Mouse (Mus musculus) cerebellum, adult 8-10 months (tissue): ENCODE results near the gene Rbm41.

Experiments used
- DNase-seq: peaks from one replicate; pipeline ENCODE4 v3.0.0; 2022

Rbm41 gene

DNA sequence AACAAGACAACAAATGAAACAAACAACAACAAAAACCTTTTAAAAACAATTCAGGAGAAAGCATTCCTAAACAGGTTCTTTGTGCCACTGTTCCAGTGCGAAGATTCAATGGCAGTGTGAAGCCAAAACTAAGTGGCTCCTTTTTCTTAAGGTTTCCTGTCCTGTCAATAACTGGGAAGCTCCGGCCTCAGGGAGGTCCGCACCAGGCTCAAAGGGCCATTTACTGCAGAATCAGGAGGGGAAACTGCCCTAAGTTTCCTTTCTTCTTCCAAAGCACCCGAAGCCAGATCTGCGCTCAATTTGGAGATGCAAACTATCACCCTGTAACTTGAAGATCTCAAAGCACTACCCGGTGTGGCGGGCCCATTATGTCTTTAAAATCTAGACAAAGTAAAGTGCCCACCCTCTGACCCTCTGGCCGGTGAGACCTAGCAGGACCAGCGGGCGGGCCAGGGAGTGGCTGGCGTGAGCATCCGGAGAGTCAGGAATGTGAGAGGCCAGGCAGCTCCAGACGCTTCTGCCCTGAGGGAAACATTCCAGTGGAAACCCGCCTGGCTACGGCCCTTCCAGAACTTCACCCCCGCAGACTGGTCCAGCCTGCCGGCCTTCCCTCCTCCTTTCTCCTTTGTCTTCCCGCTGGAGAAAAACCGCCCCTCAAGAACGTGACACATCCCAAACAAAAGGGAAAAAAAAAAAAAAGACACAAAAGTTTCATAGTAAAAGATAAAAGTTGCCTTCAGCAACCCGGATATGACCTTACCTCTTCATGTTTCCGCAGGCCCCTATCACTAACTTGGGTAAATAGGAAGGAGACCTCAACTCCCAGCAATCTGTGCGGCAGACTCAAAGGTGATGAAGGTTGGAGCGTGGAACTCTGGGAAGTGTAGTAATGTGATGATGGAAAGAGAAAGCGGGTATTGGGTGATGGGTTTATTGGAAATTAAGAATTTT, at the start of gene Rbm41:
Gene Rbm41 (minus strand): TSS at position 856 of the 951 bp plus-strand sequence.
- DNase-seq, result peak; percentile 29

DNA sequence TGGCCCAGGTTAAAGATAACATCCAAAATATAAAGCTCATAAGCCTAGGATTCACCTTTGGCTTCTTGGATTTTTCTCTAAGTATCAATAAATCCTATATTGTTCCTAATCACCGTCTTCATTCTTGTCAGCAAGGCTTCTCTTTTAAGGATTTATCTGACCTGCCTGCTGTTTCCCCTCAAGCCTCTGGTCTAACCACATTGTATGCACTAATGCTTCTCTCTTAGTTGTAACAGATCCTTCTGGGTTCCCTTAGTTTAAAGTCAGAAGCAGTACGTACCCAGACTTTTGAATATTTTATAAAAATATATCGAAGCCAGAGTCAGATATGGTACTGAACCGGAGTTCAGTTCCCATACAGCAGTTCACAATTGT, 283 bp upstream of the Rbm41 start:
- DNase-seq, result no peak

DNA sequence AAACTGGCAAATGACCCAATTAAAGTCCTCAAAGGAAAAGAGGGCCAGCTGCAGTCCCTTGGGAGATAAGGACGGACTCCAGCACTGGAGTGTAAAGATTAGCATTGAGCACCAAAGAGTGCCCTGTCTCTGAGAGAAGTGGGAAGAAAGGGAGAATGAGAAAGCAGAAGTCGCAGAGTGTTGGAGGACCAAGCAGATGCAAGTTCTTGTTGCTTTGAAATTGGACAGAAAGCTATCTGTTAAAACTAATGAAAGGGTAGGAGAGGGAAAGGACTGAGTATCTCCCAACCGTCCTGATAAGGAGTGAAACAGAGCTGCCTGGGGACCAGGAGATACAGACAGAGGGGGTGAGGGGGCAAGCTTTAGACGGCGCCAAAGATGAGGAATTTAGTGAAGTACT, 16.3 kb downstream of the Rbm41 start:
- DNase-seq, result no peak

DNA sequence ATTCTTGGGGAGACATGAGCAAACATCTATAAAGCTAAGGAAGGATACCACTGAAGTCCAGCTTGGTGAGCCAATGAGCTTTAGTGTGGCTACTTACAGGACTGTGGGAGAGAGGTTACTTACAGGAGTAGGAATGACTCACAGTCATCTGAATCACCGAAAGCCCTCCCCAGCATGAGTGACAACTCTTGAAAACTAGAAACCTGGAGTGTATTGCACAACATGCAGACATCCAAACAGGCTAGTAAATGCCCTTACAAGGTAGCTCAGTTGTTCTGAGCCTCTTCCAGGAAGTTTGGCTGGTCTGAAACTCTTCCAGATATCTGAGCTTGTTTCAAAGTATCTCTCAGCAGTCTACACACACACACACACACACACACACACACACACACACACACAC, 64.9 kb downstream of the Rbm41 start:
- no peak for DNase-seq

DNA sequence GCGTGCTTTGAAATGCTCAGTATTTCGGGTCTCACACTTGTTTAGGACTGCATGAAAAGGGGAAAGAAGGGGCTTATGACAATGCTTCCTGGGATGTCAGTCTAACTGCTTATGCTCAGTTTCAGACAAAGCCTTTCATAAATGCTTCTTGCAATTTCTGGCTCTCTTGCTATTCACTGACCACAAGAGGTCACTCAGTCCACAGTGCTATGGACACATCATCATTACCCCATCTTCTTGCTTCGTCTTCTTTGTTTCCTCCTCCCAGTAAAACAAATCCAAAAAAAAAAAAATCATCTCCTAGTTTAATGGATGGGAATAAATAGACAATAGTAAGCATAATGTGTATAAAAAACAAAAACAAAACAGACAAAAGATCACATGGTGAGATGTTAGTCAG, 65.9 kb downstream of the Rbm41 start:
- DNase-seq, result no peak

DNA sequence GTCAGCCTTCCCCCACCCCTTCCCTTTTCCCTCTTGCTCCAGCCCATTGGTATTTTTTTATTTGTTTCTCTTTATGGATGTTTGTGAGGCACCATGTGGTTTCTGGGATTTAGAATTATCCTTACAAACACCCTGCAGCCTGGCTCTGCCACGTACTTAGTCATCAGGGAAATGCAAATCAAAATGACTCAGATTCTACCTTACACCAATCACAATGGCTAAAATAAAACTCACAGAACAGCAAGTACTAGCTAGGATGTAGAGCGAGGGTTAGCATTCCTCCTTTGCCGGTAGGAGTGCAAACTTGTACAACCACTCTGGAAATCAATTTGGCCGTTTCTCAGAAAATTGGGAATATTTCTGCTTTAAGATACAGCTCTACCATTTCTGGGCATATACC, 77.8 kb downstream of the Rbm41 start:
- no peak for DNase-seq

DNA sequence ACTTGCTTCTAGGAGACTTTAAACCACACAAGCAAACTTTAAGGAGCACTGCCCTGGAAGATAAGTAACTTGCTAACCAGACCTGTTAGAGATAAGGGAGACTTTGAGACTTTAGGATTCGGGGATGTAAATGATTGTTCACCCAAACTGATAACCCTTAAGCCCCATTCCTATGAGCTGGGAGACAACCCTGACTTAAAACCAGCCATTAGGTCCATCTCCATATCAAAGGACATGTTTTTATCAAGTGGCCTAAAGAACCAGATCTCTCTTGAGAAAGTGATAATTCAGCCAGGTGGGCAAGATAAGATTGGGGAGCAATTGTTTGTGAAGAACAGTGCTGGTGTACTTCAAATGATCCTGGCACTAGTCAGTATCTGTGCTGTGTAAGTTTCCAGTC, 107.0 kb downstream of the Rbm41 start:
- DNase-seq, result no peak

DNA sequence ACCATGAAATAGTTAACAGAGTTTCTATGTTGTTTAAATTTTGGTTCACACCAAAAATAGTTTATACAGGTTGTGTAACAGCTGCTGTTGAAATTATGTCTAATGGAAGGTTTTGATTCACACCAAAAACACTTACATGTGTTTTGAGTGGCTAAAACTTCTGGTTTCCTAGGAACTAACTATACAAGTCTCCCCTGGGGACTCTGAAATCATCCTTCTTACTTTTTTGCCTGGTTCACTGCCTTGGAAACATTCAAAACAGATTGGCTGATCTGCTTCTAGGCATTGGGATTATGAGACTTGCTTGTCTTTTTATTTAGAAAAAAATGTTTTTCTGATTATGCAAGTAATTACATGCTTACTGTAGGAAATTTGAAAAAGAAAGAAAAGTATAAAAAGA, 115.2 kb downstream of the Rbm41 start:
- no peak for DNase-seq

DNA sequence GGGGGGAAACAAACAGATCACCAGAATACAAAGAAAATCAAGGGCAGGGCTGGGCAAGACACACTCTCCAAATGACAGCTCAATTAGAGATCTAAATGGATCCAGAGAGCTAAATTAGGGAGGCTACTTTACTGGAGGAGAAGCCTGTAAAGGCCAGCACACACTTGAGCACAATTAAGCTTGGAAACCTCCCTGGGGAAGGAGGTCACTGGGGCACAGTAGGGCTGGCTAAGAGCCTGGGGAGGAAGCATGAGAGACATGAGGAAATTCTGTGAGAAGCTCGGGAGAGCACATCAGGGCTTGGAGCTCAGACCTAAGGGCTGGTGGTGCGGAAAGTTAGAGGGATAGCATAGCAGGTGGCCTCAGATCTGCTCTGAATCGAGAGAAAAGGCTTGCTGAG, 120.5 kb downstream of the Rbm41 start:
- DNase-seq, result no peak

DNA sequence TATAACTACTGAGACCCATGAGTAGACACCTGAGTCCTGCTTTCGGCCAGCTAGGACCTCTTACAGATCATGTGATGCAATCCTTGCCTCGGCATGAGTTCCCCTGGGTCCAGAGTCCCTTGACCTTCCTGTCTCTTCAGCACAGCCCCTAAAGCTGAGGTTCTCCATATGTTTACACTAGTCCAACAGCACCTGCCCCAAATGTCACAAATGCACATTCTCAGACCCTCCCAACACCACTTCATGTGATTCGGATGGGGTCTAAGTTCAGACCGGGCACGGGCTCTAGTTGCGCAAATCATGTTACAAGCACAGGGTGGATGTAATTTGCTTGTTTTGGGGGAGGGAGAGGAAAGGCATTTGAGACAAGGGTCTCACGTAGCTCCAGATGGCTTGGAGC, 121.3 kb downstream of the Rbm41 start:
- DNase-seq, result no peak

DNA sequence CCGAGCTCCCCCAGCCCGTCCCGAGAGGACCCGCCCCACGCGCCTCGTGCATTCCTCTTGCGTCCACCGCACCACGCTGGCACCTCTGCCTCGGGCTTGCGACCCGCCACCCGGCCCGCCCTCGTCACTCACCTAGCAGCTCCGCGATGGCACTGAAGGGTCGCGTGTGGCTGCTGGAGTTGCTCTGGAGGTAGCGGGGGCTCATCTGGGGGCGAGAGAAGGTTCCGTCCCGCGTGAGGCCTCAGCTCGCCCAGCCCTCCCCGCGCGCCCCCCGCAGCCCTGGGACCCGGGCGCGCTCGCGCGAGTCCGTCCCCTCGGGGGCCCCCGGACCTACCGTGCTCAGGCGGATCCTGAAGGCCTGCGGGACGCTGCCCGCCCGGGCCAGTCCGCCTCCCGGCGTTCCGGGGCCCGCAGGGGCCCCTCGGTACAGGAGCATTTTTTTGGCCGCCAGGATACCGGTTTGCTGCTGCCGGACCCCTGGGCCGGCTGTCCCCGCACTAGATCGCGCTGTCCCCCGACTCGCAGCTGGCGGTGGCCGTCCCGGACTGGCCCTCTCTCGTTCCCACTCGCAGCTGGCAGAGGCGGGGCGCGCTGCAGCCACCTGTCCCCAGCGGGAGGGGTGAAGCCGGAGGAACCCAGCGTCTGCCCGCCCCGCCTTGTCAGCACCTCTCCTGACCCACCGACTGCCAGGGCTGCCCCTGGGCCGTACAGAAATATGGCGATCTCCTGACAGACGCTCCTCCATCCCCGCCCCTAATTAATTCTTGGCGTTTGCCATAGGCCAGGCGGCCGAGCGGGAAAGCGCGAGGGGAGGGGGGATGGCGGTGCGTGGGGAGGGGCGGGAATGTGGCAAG, 127.2 kb downstream of the Rbm41 start, which contains the start of gene Morc4:
Gene Morc4 (minus strand): TSS at position 740 of the 854 bp plus-strand sequence.
- peak; percentile 42 for DNase-seq

DNA sequence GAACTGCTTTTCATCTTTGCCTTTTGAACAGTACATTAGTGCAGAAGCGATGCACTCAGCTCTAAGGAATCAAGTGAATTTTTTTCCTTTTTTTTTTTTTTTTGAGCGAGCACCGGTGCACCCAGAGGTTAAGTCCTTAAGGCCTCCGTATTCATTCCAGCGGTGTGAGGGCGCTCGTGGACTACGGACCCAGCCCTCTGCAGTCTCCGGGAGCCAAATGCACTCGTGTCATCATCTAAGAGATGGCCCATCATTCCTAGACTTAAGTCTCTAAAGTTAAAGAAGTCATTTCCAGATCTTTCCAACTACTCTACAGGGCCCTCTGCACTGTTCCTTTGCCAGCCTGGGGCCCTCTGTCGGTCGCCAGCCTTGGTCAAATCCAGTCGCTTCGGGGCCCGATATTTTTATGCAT, 128.1 kb downstream of the Rbm41 start:
- no peak for DNase-seq

DNA sequence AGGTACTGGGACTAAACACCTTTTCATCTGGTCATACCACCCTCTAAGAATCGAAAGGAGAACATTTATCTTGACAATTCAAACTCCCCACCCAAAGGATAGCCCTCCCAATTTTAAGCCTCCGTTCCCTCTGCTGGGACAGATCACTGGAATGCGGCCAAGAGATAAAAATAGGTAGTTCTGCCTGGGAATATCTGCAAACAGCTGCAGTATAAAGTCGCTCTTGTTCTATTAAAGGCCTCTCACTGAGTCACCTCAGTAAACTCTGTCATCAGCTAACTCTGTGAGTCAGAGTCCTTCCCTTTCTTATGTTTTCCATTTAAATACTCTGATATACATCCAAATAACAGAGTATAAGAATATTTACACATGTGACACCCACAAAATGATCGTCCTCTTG, 139.0 kb downstream of the Rbm41 start:
- no peak for DNase-seq

DNA sequence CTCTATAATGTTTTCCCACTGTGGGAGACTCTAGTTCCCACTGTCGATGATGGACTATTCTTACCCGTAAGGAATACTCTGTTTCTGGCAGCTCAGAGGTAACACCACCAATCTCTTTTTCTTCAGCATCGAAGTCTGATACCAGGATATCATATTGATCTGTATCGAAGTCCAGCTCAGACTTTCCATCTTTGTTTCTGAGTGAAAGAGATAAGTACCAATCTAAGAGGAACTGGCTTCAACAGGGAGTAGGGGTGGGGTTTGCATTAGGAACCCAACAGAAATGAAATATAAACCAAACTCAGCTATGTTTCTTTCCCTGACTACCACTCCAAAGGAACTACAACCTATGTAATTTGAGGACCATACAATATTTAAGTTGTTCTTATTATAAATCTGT, 143.6 kb downstream of the Rbm41 start:
- no peak for DNase-seq

DNA sequence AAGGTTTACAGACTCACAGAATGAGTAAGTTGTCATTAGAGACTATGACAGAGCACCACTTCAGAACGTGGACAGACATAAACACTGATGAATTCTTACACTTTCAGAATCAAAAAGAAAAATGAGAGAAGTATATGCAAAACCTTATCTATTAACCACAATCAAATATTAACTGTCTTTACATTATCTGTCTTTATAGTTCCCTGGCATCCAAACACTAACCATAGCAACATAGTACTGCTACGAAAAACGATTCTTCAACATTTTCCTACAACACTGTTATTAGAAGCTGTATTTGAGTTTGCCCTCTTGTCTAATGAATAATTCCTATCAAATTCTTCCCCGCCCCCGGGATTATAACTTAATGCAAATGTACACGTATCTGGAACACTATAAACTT, 157.3 kb downstream of the Rbm41 start:
- DNase-seq, result no peak
